Mouse (Mus musculus) liver, adult 2 months (tissue): ENCODE measurements at regions not wholly inside any gene's neighbourhood (a gene's known extent, or its start where the extent isn't known, plus 50 kb on each side); places are given as distances from the start of the nearest gene placed in this dataset.

Experiments used
- CTCF ChIP-seq: fragments of 200-500 bp; IDR thresholded peaks from 2 replicates; pipeline ENCODE4 v1.5.1; 2011; ENCODE audit warnings: low read depth, low read length, control low read depth
- POLR2A ChIP-seq: fragments of 200-500 bp; IDR thresholded peaks from 2 replicates; pipeline ENCODE4 v1.6.1; 2011; ENCODE audit warnings: low read length, control low read depth; ENCODE audit not compliant: insufficient read depth; ENCODE audit errors: extremely low read depth

DNA sequence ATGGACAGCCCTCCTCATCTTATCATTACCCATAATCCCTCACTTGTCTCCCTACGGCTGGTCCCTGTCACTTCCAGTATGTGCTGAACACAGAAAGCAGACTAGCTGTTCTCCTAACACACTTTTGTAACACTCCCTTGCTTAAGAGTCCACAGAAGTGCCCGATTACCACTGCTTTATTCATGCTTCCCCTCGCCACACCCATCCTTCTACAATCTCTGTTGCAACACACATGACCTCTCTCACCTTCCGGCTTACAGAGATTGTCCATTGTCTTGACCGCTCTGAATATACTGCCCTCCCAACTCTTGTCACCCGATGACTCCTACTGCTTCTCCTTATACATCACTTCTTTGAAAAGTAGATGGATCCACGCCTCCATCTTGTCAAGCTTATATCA, 132.9 kb downstream of the Snx18 start:
- no peak for TF ChIP-seq CTCF
- TF ChIP-seq POLR2A, result no peak
